Mouse (Mus musculus): ENCODE data around the gene Apoh. TPM values are rescaled to one million over a fixed set of nuclear protein-coding genes. Genes with fewer than 3 reads are reported as not detected.

Gene Apoh
- total and polyA plus RNA-seq, 3 experiments: 0.95 TPM; not detected in 2

- no peaks in the 10 kb centered on the region for H3K79me2 ChIP-seq (replicated peaks; ENCODE audit: control insufficient read depth, extremely low read depth, insufficient read depth, poor library complexity, severe bottlenecking)
- peaks cover 0 to 3% of the 10 kb centered on the region in 2 experiments; a peak in 2 of 4 replicates for H3K4me1 ChIP-seq (ENCODE audit: control insufficient read depth in 1 of 2, insufficient read depth in 2 of 2)
- no peak overlapping the region for H3K4me3 ChIP-seq (replicated peaks in 1 of 3; ENCODE audit: low read depth in 2 of 3, low read length in 2 of 3, poor library complexity in 1 of 3)
- H3K27ac ChIP-seq (ENCODE audit: insufficient read depth, low read depth): no peak overlapping the region
- H3K36me3 ChIP-seq (replicated peaks in 1 of 2; ENCODE audit: control insufficient read depth in 1 of 2, insufficient read depth in 1 of 2, low read length in 1 of 2): no peaks in the 10 kb centered on the region
- TF ChIP-seq MEF2A (IDR thresholded peaks at IDR 0.05; ENCODE audit: borderline replicate concordance, low read depth, low read length) (no peak), TCF12 (IDR thresholded peaks at IDR 0.05; ENCODE audit: low read depth, low read length) (no peak), IRF4 (IDR thresholded peaks at IDR 0.05; ENCODE audit: low read depth, low read length) (no peak), EP300 (IDR thresholded peaks at IDR 0.05; ENCODE audit: low read length) (no peak), GABPA (IDR thresholded peaks at IDR 0.05; ENCODE audit: insufficient replicate concordance, low read depth, low read length) (no peak)
- DNase-seq (ENCODE audit: extremely low read depth): no peak
- H3K9me3 ChIP-seq (replicated peaks; ENCODE audit: low read length): no peaks in the 10 kb centered on the region
- in situ Hi-C loops (cut with MboI; ENCODE audit: low pct_ligation_motif_present, low pct_unique_long_range_greater_than_20kb, low sequenced_read_pairs) (loop anchor here (5.0 to 25.0 kb wide), 2 partner anchors 387 to 907 kb away; no protein-coding TSS in a partner anchor), dilution Hi-C loops (cut with MboI; ENCODE audit: extremely low pct_ligation_motif_present, extremely low pct_unique_long_range_greater_than_20kb, low sequenced_read_pairs) (no loop called here)
- H3K27me3 ChIP-seq (replicated peaks): no peaks in the 10 kb centered on the region
- H3K4me2 ChIP-seq (ENCODE audit: insufficient read depth, low read depth, poor library complexity, severe bottlenecking): no peak overlapping the region
- no peak overlapping the region for H3K9ac ChIP-seq (ENCODE audit: insufficient read depth, low read depth)
These were observed 76.1 kb downstream of the Apoh start for GRCm38 (mm10) chr11:108419242-108419641.

GRCm38 (mm10) chr11:108420751-108421150 is 77.6 kb downstream of the Apoh start:
- H3K27me3 ChIP-seq (replicated peaks): peaks cover 4% of the 10 kb centered on the region
- no peak for DNase-seq (ENCODE audit: extremely low read depth)
- dilution Hi-C loops (cut with MboI; ENCODE audit: extremely low pct_ligation_motif_present, extremely low pct_unique_long_range_greater_than_20kb, low sequenced_read_pairs): no loop called here
- TF ChIP-seq KAT2A (IDR thresholded peaks at IDR 0.05; ENCODE audit: insufficient replicate concordance, low read length): no peak
- no peak for TF ChIP-seq SIN3A (IDR thresholded peaks at IDR 0.05; ENCODE audit: low read length)
- TF ChIP-seq TBP (conservative IDR thresholded peaks at IDR 0.05; ENCODE audit: low read depth, low read length): no peak
- no peak for TF ChIP-seq USF1 (IDR thresholded peaks at IDR 0.05; ENCODE audit: low read depth, low read length)
- TF ChIP-seq NELFE (IDR thresholded peaks at IDR 0.05; ENCODE audit: low read depth, low read length): no peak
- no peak for TF ChIP-seq IRF4 (IDR thresholded peaks at IDR 0.05; ENCODE audit: low read depth, low read length)
- TF ChIP-seq UBTF (IDR thresholded peaks at IDR 0.05; ENCODE audit: low read depth, low read length): no peak
- no peak for TF ChIP-seq MXI1 (IDR thresholded peaks at IDR 0.05; ENCODE audit: low read depth, low read length)
- no peak for TF ChIP-seq MYC (IDR thresholded peaks at IDR 0.05; ENCODE audit: low read depth, low read length)
- TF ChIP-seq HCFC1 (IDR thresholded peaks at IDR 0.05; ENCODE audit: low read depth, low read length): no peak
- no peak for TF ChIP-seq USF2 (conservative IDR thresholded peaks at IDR 0.05; ENCODE audit: low read depth, low read length)
- no peak for TF ChIP-seq ZKSCAN1 (IDR thresholded peaks at IDR 0.05; ENCODE audit: borderline replicate concordance, low read depth, low read length)
- no peak for TF ChIP-seq POLR2AphosphoS2 (IDR thresholded peaks at IDR 0.05; ENCODE audit: low read depth, low read length)
- no peak for TF ChIP-seq MEF2A (IDR thresholded peaks at IDR 0.05; ENCODE audit: borderline replicate concordance, low read depth, low read length)
- no peak for TF ChIP-seq ZMIZ1 (IDR thresholded peaks at IDR 0.05; ENCODE audit: low read depth, low read length)
- TF ChIP-seq CTCF (conservative IDR thresholded peaks at IDR 0.05 in 1 of 2, IDR thresholded peaks at IDR 0.05 in 1 of 2; ENCODE audit: low read depth in 2 of 2, low read length in 2 of 2): no peak
- TF ChIP-seq RAD21 (IDR thresholded peaks at IDR 0.05; ENCODE audit: low read depth, low read length): no peak
- no peak for TF ChIP-seq CHD2 (IDR thresholded peaks at IDR 0.05; ENCODE audit: low read length)
- no peak for TF ChIP-seq ZC3H11A (IDR thresholded peaks at IDR 0.05; ENCODE audit: low read depth, low read length)
- TF ChIP-seq ELF1 (IDR thresholded peaks at IDR 0.05; ENCODE audit: low read depth, low read length): no peak
- peaks cover 0 to 13% of the 10 kb centered on the region in 2 experiments; a peak in 2 of 4 replicates for H3K4me1 ChIP-seq (ENCODE audit: control insufficient read depth in 1 of 2, insufficient read depth in 2 of 2)
- no peaks in the 10 kb centered on the region for H3K79me2 ChIP-seq (replicated peaks; ENCODE audit: control insufficient read depth, extremely low read depth, insufficient read depth, poor library complexity, severe bottlenecking)
- H3K4me3 ChIP-seq (replicated peaks in 1 of 3; ENCODE audit: low read depth in 2 of 3, low read length in 2 of 3, poor library complexity in 1 of 3): no peak overlapping the region
- H3K4me2 ChIP-seq (ENCODE audit: insufficient read depth, low read depth, poor library complexity, severe bottlenecking): no peak overlapping the region
- H3K36me3 ChIP-seq (replicated peaks in 1 of 2; ENCODE audit: control insufficient read depth in 1 of 2, insufficient read depth in 1 of 2, low read length in 1 of 2): no peaks in the 10 kb centered on the region
- H3K9ac ChIP-seq (ENCODE audit: insufficient read depth, low read depth): no peak overlapping the region
- H3K9me3 ChIP-seq (replicated peaks; ENCODE audit: low read length): no peaks in the 10 kb centered on the region
- no peak overlapping the region for H3K27ac ChIP-seq (ENCODE audit: insufficient read depth, low read depth)
- in situ Hi-C loops (cut with MboI; ENCODE audit: low pct_ligation_motif_present, low pct_unique_long_range_greater_than_20kb, low sequenced_read_pairs): loop anchor here (5.0 to 25.0 kb wide), 2 partner anchors 553 to 908 kb away; no protein-coding TSS in a partner anchor

Data from CH12.LX (cell line).